Mouse (Mus musculus) heart, embryonic 11.5 days (tissue): ENCODE results near the gene Rpl27. TPM values are rescaled to one million over a fixed set of nuclear protein-coding genes. Genes with fewer than 3 reads are reported as not detected.
A peak's percentile ranks its signal among the peaks of the same experiment; 100 is the strongest.

Source experiments
- ATAC-seq: fragments of 200-750 bp; cut with Nextera tagmentation; replicated peaks from 2 replicates; pipeline ENCODE4 v1.8.0; 2017; ENCODE audit warnings: moderate library complexity; ENCODE audit not compliant: insufficient number of reproducible peaks, low FRiP score, low TSS enrichment
- H3K27ac ChIP-seq: fragments of 300-500 bp; sonication (generic); 2 replicates; pipeline ENCODE4 v1.5.1; 2014; ENCODE audit warnings: mild to moderate bottlenecking, low read depth, low read length
- H3K27me3 ChIP-seq: fragments of 300-500 bp; sonication (generic); 2 replicates; pipeline ENCODE4 v1.6.1; 2014; ENCODE audit warnings: mild to moderate bottlenecking, low read length, mixed read lengths; ENCODE audit not compliant: control insufficient read depth, insufficient read depth
- H3K36me3 ChIP-seq: fragments of 300-500 bp; sonication (generic); 2 replicates; pipeline ENCODE4 v1.6.1; 2014; ENCODE audit warnings: mild to moderate bottlenecking, low read length, moderate library complexity, mixed read lengths; ENCODE audit not compliant: control insufficient read depth, insufficient read depth
- H3K4me1 ChIP-seq: fragments of 300-500 bp; sonication (generic); 2 replicates; pipeline ENCODE4 v1.6.1; 2014; ENCODE audit warnings: low read length; ENCODE audit not compliant: control insufficient read depth, insufficient read depth
- H3K4me2 ChIP-seq: fragments of 300-500 bp; sonication (generic); 2 replicates; pipeline ENCODE4 v1.6.1; 2014; ENCODE audit warnings: mild to moderate bottlenecking, moderate library complexity
- H3K4me3 ChIP-seq: fragments of 300-500 bp; sonication (generic); 2 replicates; pipeline ENCODE4 v1.5.1; 2014; ENCODE audit warnings: low read depth, low read length
- H3K9ac ChIP-seq: fragments of 300-500 bp; sonication (generic); 2 replicates; pipeline ENCODE4 v1.6.1; 2014; ENCODE audit warnings: mild to moderate bottlenecking, low read depth, low read length, moderate library complexity
- H3K9me3 ChIP-seq: fragments of 300-500 bp; sonication (generic); replicated peaks from 2 replicates; pipeline ENCODE4 v1.6.1; 2016; ENCODE audit warnings: low read length; ENCODE audit not compliant: control insufficient read depth
- WGBS: fragments of 180-500 bp; shearing (Covaris S2); extraction: QIAGEN DNeasy Blood & Tissue Kit; methylation state at CpG from one replicate; pipeline ENCODE4 v1.1.7; 2014; ENCODE audit not compliant: insufficient replicate concordance; 5-methylcytosine and 5-hydroxymethylcytosine counted together
- polyA plus RNA-seq: library from polyadenylated mRNA; unstranded; fragments of >200 nt; fragmentation: Nextera tagmentation; extraction: Ambion mirVana; gene quantifications from 2 replicates; pipeline ENCODE4 v1.2.1, GENCODE M21; 2014

The Rpl27 gene
- polyA plus RNA-seq, 1 experiment from 2014 or later = 315 TPM

DNA sequence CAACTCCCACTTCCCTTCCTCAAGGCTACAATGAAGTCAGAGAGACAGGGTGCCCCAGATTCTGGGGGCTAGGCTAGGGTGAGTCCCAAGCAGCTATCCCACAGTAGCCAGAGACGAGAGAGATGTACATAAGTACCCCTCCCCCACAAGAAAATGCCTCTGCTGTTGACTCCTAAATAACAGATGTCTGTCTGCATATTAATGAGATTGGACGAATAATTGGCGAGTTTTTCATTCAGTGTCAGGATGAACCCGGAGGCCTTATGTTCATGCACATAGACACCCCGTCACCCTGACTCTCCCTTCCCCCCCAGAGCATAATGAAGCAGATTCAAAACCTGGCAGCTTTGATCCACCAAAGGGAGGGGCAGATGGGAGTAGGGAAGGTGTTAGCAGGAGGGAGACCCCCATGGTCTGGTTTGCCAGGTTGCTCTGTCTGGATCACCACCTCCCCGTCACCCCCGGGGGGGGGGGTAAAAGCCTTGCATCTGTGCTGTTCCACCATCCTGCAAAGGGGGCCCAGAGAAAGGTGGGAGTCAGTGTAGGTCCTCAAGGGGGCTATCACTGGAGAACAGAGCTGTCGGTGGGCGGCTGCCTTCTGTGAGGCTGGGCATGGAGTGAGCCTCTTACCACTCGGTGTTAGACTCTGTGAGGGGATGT is 35.6 kb downstream of the Rpl27 start:
- Histone ChIP-seq H3K9ac (no peak overlapping the region), H3K9me3 (no peaks in the 10 kb centered on the region), H3K4me3 (no peak overlapping the region), H3K36me3 (no peaks in the 10 kb centered on the region), H3K4me1 (peaks cover 29% of the 10 kb centered on the region), H3K4me2 (no peak overlapping the region), H3K27me3 (no peaks in the 10 kb centered on the region), H3K27ac (no peak overlapping the region)
- ATAC-seq = no peak
- WGBS = 54% methylated on average over 10 of the region's 10 CpGs

DNA sequence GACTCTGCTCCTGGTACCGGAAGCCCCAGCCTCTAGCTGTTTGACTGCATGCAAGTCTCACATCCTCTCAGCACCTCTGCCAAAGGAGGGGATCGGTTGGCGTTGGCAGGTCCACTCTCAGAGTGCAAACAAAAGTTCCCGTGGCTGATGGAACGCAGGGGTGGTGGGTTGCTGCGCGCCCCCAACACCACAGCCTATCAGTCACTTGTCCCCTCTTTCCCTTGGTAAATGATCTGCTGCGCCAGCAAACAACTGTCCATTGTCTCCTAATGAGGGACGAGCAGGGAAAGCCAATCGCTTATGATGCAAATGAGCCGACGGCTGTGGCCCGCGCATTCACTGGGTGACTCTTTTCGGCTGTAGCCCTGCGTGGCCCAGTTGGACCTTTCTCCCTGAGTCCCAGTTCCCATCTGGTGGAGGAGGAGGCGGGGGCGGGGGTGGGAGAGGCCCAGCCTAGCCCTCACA is 37.1 kb downstream of the Rpl27 start:
- ATAC-seq = no peak
- H3K27me3 ChIP-seq = no peaks in the 10 kb centered on the region
- H3K9me3 ChIP-seq = no peaks in the 10 kb centered on the region
- peak overlapping the region; percentile 36; the same call in 1 of the 2 replicates for H3K9ac ChIP-seq
- H3K36me3 ChIP-seq = no peaks in the 10 kb centered on the region
- H3K4me2 ChIP-seq = peak overlapping the region; percentile 43
- H3K27ac ChIP-seq = 0 out of 2 replicates have a peak overlapping the region, but pooled peaks have one; percentile 7
- H3K4me3 ChIP-seq = no peak overlapping the region
- H3K4me1 ChIP-seq = peaks cover 29% of the 10 kb centered on the region
- 7% methylated on average over 18 of the region's 18 CpGs for WGBS

DNA sequence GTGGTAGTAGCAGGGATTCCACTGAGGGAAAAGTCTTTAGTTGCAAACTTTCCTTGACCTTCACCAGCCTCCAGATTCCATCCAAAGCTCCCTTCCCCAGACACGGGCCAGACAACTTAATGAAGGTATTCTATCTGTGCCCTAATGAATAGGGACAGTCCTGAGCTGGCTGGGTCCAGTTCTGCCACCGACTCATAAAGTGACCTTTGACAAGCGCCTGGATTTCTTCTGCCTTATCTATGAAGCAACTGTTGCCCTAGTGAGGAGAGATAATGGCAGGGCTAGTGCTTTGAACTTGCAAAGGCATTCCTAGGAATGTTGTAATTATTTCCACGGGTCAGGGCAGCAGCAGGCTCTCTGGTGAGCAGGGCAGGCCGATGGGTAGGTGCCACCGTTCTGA is 38.8 kb downstream of the Rpl27 start:
- 8% methylated on average over 6 of the region's 6 CpGs for WGBS
- Histone ChIP-seq H3K9ac (no peak overlapping the region), H3K9me3 (no peaks in the 10 kb centered on the region), H3K36me3 (no peaks in the 10 kb centered on the region), H3K27me3 (no peaks in the 10 kb centered on the region), H3K27ac (peak overlapping the region; percentile 22), H3K4me3 (no peak overlapping the region), H3K4me2 (peak overlapping the region; percentile 5; the same call in 1 of the 2 replicates), H3K4me1 (peaks cover 38% of the 10 kb centered on the region)
- peak; percentile 46 for ATAC-seq

DNA sequence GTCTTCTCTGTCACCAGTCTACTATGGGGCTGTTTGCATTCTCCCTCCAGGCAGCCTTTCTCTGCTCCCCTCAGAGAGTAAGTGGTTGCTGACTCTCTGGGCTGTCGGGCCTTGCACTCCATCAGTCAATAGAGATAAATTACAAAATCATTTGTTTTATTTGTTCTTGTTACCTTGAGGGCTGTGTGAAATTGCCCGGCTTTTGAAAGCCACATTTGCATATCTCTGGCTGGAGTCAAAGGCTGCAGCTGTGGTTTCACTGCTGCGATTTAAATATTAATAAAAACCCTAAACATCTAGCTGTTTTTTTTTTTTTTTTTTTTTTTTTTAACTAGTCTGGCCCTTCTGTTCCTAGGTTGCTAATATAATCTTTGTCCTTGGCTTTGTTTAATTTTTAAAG is 41.7 kb downstream of the Rpl27 start:
- H3K27me3 ChIP-seq = no peaks in the 10 kb centered on the region
- peaks cover 4% of the 10 kb centered on the region; the same call in 1 of the 2 replicates for H3K36me3 ChIP-seq
- WGBS = 36% methylated on average over 3 of the region's 3 CpGs
- H3K4me3 ChIP-seq = no peak overlapping the region
- no peak overlapping the region for H3K27ac ChIP-seq
- H3K4me1 ChIP-seq = peaks cover 43% of the 10 kb centered on the region
- no peak overlapping the region for H3K9ac ChIP-seq
- H3K9me3 ChIP-seq = no peaks in the 10 kb centered on the region
- no peak for ATAC-seq
- H3K4me2 ChIP-seq = no peak overlapping the region

DNA sequence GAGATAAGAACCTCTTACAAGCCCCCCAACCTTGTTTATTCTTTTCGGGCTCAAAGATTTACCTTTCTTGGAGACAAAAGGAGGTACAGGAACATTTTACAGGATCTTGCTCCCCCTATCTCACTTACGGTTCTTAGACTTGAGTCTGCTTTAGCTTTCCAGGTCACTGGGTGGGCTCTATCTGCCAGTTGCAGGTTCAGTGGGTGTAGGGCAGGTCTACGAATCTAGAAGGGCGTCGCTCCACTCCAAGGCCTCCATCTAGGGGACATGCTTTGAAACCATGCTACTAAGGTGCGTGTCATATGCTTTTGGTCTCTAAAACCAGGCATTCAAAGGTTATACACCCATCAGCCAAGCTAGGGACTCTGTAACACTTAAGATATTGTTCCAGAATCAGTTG is 42.1 kb downstream of the Rpl27 start:
- H3K27ac ChIP-seq = no peak overlapping the region
- no peak overlapping the region for H3K4me2 ChIP-seq
- H3K9ac ChIP-seq = no peak overlapping the region
- no peaks in the 10 kb centered on the region for H3K27me3 ChIP-seq
- WGBS = 61% methylated on average over 6 of the region's 6 CpGs
- no peak for ATAC-seq
- H3K4me3 ChIP-seq = no peak overlapping the region
- peaks cover 38% of the 10 kb centered on the region for H3K4me1 ChIP-seq
- H3K36me3 ChIP-seq = peaks cover 4% of the 10 kb centered on the region; the same call in 1 of the 2 replicates
- no peaks in the 10 kb centered on the region for H3K9me3 ChIP-seq

DNA sequence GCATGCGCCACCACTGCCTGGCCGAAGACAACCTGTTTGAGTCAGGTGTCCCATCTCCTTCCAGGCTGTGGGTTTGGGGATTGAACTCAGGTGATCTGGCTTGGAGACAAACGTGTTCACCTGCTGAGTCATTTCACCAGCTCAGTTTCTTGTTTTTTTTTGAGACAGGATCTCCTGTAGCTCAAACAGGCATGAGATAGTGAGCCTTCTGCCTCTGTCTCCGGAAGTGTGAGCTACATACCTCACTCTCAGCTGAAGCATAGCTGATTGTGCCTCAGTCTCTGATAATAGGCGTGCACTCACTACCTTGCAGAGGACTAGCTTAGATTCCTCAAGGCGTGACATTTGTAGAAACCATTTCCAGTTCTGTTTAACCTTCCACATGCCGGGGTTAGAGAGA is 42.7 kb downstream of the Rpl27 start:
- Histone ChIP-seq H3K27ac (no peak overlapping the region), H3K4me1 (peaks cover 33% of the 10 kb centered on the region), H3K9me3 (no peaks in the 10 kb centered on the region), H3K36me3 (peaks cover 7% of the 10 kb centered on the region), H3K4me3 (no peak overlapping the region), H3K9ac (no peak overlapping the region), H3K4me2 (no peak overlapping the region), H3K27me3 (no peaks in the 10 kb centered on the region)
- 54% methylated on average over 7 of the region's 7 CpGs for WGBS
- no peak for ATAC-seq

DNA sequence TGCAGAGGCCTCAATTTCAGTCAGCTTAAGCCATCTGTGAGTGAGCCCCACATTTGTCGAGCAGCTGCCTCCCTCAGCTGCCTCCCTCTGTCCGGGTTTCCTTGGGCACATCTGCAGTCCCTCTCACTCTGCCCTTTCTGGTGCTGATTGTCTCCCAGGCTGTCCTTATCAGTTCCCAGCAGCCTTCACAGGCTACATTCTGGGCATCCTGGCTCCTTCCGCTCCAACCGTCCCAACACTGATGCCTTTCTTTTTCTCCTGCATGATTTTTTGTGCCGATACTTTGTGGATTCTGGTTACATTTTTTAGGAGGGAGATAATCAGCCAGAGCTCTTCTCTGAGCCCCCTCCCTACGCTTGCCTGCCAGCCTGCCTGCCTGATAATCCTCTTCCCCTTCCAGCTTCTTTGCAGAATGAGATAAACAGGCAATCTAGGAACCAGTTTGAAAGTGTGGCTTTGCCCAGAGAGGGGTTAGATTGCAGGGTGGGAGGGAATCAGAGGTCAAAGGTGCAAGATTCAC is 43.5 kb downstream of the Rpl27 start:
- no peak overlapping the region for H3K4me3 ChIP-seq
- H3K4me1 ChIP-seq = peaks cover 27% of the 10 kb centered on the region
- peak overlapping the region; percentile 20 for H3K4me2 ChIP-seq
- H3K36me3 ChIP-seq = peaks cover 8% of the 10 kb centered on the region
- peak; percentile 41; the same call in 1 of the 2 replicates for ATAC-seq
- no peaks in the 10 kb centered on the region for H3K27me3 ChIP-seq
- H3K9me3 ChIP-seq = no peaks in the 10 kb centered on the region
- H3K27ac ChIP-seq = peak overlapping the region; percentile 60
- 7% methylated on average over 6 of the region's 6 CpGs for WGBS
- no peak overlapping the region; the same call in 1 of the 2 replicates for H3K9ac ChIP-seq

DNA sequence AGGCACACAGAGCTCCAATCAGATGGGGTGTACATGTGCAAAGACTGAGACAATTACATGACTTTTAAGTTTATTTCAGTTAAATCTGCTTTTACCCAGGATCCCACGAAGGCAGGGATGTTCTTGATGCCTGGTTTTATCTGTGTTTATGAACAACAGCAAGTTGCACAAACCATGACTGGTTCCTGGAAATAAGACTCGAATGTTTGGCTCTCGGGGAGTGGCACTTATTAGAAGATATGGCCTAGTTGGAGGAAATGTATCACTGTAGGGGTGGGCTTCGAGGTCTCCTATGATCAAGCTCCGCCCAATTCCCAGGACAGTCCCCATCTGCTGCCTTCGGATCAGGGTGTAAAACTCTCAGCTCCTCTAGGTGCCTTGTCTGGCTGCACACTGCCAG is 44.0 kb downstream of the Rpl27 start:
- ATAC-seq = no peak
- Histone ChIP-seq H3K4me1 (peaks cover 22% of the 10 kb centered on the region), H3K9me3 (no peaks in the 10 kb centered on the region), H3K27ac (peak overlapping the region; percentile 60), H3K27me3 (no peaks in the 10 kb centered on the region), H3K36me3 (peaks cover 8% of the 10 kb centered on the region), H3K4me2 (no peak overlapping the region; the same call in 1 of the 2 replicates), H3K9ac (no peak overlapping the region), H3K4me3 (no peak overlapping the region)
- WGBS = 53% methylated on average over 6 of the region's 6 CpGs
